Mouse (Mus musculus) liver, embryonic 16.5 days (tissue): ENCODE measurements around the gene Trabd2b. TPM values are rescaled to one million over a fixed set of nuclear protein-coding genes. Genes with fewer than 3 reads are reported as not detected.

Experiments
- ATAC-seq: fragments of 200-750 bp; cut with Nextera tagmentation; 2 replicates; pipeline ENCODE4 v1.8.0; 2017; ENCODE audit warnings: low read depth, mild to moderate bottlenecking, moderate number of reproducible peaks, moderate library complexity
- H3K27ac ChIP-seq: fragments of 300-500 bp; sonication (generic); 2 replicates; pipeline ENCODE4 v1.5.1; 2014; ENCODE audit warnings: mild to moderate bottlenecking, low read length
- H3K27me3 ChIP-seq: fragments of 300-500 bp; sonication (generic); 2 replicates; pipeline ENCODE4 v1.6.1; 2014; ENCODE audit warnings: low read depth, low read length, mixed read lengths; ENCODE audit not compliant: control insufficient read depth, insufficient read depth
- H3K36me3 ChIP-seq: fragments of 300-500 bp; sonication (generic); 2 replicates; pipeline ENCODE4 v1.6.1; 2014; ENCODE audit warnings: mild to moderate bottlenecking; ENCODE audit not compliant: control insufficient read depth, insufficient read depth
- H3K4me1 ChIP-seq: fragments of 300-500 bp; sonication (generic); 2 replicates; pipeline ENCODE4 v1.6.1; 2014; ENCODE audit warnings: low read depth, low read length, mixed read lengths; ENCODE audit not compliant: control insufficient read depth
- H3K4me2 ChIP-seq: fragments of 300-500 bp; sonication (generic); 2 replicates; pipeline ENCODE4 v1.6.1; 2014; ENCODE audit warnings: low read depth, low read length, mixed read lengths
- H3K4me3 ChIP-seq: fragments of 300-500 bp; sonication (generic); 2 replicates; pipeline ENCODE4 v1.5.1; 2014; ENCODE audit warnings: low read depth, mild to moderate bottlenecking, low read length
- H3K9ac ChIP-seq: fragments of 300-500 bp; sonication (generic); 2 replicates; pipeline ENCODE4 v1.6.1; 2014; ENCODE audit warnings: low read depth, low read length
- H3K9me3 ChIP-seq: fragments of 300-500 bp; sonication (generic); replicated peaks from 2 replicates; pipeline ENCODE4 v1.6.1; 2016; ENCODE audit warnings: low read length; ENCODE audit not compliant: control insufficient read depth
- WGBS: fragments of 180-500 bp; shearing (Covaris S2); extraction: QIAGEN DNeasy Blood & Tissue Kit; methylation state at CpG from one replicate; pipeline ENCODE4 v1.1.7; 2014; ENCODE audit not compliant: insufficient replicate concordance; 5-methylcytosine and 5-hydroxymethylcytosine counted together
- polyA plus RNA-seq: library from polyadenylated mRNA; unstranded; fragments of >200 nt; fragmentation: Nextera tagmentation; extraction: Ambion mirVana; gene quantifications from 2 replicates; pipeline ENCODE4 v1.2.1, GENCODE M21; 2015

The Trabd2b gene
- polyA plus RNA-seq, 1 experiment from 2014 or later = 0.12 TPM

- no peaks in the 10 kb centered on the region for H3K36me3 ChIP-seq
- no peaks in the 10 kb centered on the region for H3K9me3 ChIP-seq
- H3K4me2 ChIP-seq = no peak overlapping the region
- no peaks in the 10 kb centered on the region for H3K4me1 ChIP-seq
- H3K9ac ChIP-seq = no peak overlapping the region
- ATAC-seq = no peak
- H3K27me3 ChIP-seq = no peaks in the 10 kb centered on the region
- H3K4me3 ChIP-seq = no peak overlapping the region
- H3K27ac ChIP-seq = no peak overlapping the region
- 67% methylated on average over 4 of the region's 4 CpGs for whole genome bisulfite sequencing
These were observed 209.2 kb downstream of the Trabd2b start for GRCm38 (mm10) chr4:114615765-114616164.

- no peaks in the 10 kb centered on the region for H3K9me3 ChIP-seq
- no peak for ATAC-seq
- H3K4me3 ChIP-seq = no peak overlapping the region
- H3K27ac ChIP-seq = no peak overlapping the region
- WGBS = 37% methylated on average over 5 of the region's 5 CpGs
- no peaks in the 10 kb centered on the region for H3K4me1 ChIP-seq
- H3K27me3 ChIP-seq = peaks cover 3% of the 10 kb centered on the region; the same call in 1 of the 2 replicates
- H3K4me2 ChIP-seq = no peak overlapping the region
- H3K36me3 ChIP-seq = no peaks in the 10 kb centered on the region
- no peak overlapping the region for H3K9ac ChIP-seq
These were observed 216.4 kb downstream of the Trabd2b start for GRCm38 (mm10) chr4:114622929-114623328.

- WGBS = 26% methylated on average over 3 of the region's 3 CpGs
- Histone ChIP-seq H3K4me1 (no peaks in the 10 kb centered on the region), H3K9me3 (no peaks in the 10 kb centered on the region), H3K9ac (no peak overlapping the region), H3K4me3 (no peak overlapping the region), H3K27me3 (peaks cover 3% of the 10 kb centered on the region; the same call in 1 of the 2 replicates), H3K4me2 (no peak overlapping the region), H3K36me3 (no peaks in the 10 kb centered on the region), H3K27ac (no peak overlapping the region)
- ATAC-seq = no peak
These were observed 217.8 kb downstream of the Trabd2b start for GRCm38 (mm10) chr4:114624114-114624910.

- Histone ChIP-seq H3K27me3 (peaks cover 3% of the 10 kb centered on the region; the same call in 1 of the 2 replicates), H3K4me1 (no peaks in the 10 kb centered on the region), H3K36me3 (no peaks in the 10 kb centered on the region), H3K9ac (no peak overlapping the region), H3K9me3 (no peaks in the 10 kb centered on the region), H3K4me2 (no peak overlapping the region), H3K27ac (no peak overlapping the region), H3K4me3 (no peak overlapping the region)
- WGBS = 10% methylated on average over 4 of the region's 4 CpGs
- no peak for ATAC-seq
These were observed 218.8 kb downstream of the Trabd2b start for GRCm38 (mm10) chr4:114625357-114625756.

GRCm38 (mm10) chr4:114625920-114626319 is 219.4 kb downstream of the Trabd2b start:
- no peak overlapping the region for H3K4me2 ChIP-seq
- H3K27me3 ChIP-seq = peaks cover 3% of the 10 kb centered on the region; the same call in 1 of the 2 replicates
- ATAC-seq = no peak
- no peaks in the 10 kb centered on the region for H3K36me3 ChIP-seq
- no peak overlapping the region for H3K4me3 ChIP-seq
- no peaks in the 10 kb centered on the region for H3K9me3 ChIP-seq
- no peak overlapping the region for H3K27ac ChIP-seq
- no peak overlapping the region for H3K9ac ChIP-seq
- H3K4me1 ChIP-seq = no peaks in the 10 kb centered on the region
- 65% methylated on average over 3 of the region's 3 CpGs for WGBS

GRCm38 (mm10) chr4:114627674-114628293 is 221.3 kb downstream of the Trabd2b start:
- Histone ChIP-seq H3K4me3 (no peak overlapping the region), H3K9ac (no peak overlapping the region), H3K27ac (no peak overlapping the region), H3K4me1 (no peaks in the 10 kb centered on the region), H3K36me3 (no peaks in the 10 kb centered on the region), H3K27me3 (peaks cover 3% of the 10 kb centered on the region; the same call in 1 of the 2 replicates), H3K9me3 (no peaks in the 10 kb centered on the region), H3K4me2 (no peak overlapping the region)
- ATAC-seq = no peak
- WGBS = 56% methylated on average over 7 of the region's 7 CpGs

GRCm38 (mm10) chr4:114635889-114636288 is 229.4 kb downstream of the Trabd2b start:
- no peak for ATAC-seq
- no peak overlapping the region for H3K9ac ChIP-seq
- 18% methylated on average over 5 of the region's 5 CpGs for WGBS
- no peaks in the 10 kb centered on the region for H3K27me3 ChIP-seq
- no peak overlapping the region for H3K4me2 ChIP-seq
- no peak overlapping the region for H3K27ac ChIP-seq
- no peak overlapping the region for H3K4me3 ChIP-seq
- H3K36me3 ChIP-seq = no peaks in the 10 kb centered on the region
- H3K4me1 ChIP-seq = no peaks in the 10 kb centered on the region
- H3K9me3 ChIP-seq = no peaks in the 10 kb centered on the region

GRCm38 (mm10) chr4:114636324-114636723 is 229.8 kb downstream of the Trabd2b start:
- WGBS = 62% methylated on average over 1 of the region's 1 CpGs
- H3K36me3 ChIP-seq = no peaks in the 10 kb centered on the region
- no peak overlapping the region for H3K9ac ChIP-seq
- H3K27me3 ChIP-seq = no peaks in the 10 kb centered on the region
- no peak overlapping the region for H3K4me3 ChIP-seq
- H3K27ac ChIP-seq = no peak overlapping the region
- H3K4me1 ChIP-seq = no peaks in the 10 kb centered on the region
- H3K9me3 ChIP-seq = no peaks in the 10 kb centered on the region
- H3K4me2 ChIP-seq = no peak overlapping the region
- ATAC-seq = no peak

GRCm38 (mm10) chr4:114637120-114637519 is 230.6 kb downstream of the Trabd2b start:
- WGBS = 16% methylated on average over 3 of the region's 3 CpGs

More at GRCm38 (mm10) chr4:114637120-114637519, 230.6 kb downstream of the Trabd2b start:
- Histone ChIP-seq H3K27ac (no peak overlapping the region), H3K4me1 (no peaks in the 10 kb centered on the region), H3K9me3 (no peaks in the 10 kb centered on the region), H3K4me2 (no peak overlapping the region), H3K36me3 (no peaks in the 10 kb centered on the region), H3K9ac (no peak overlapping the region), H3K27me3 (no peaks in the 10 kb centered on the region), H3K4me3 (no peak overlapping the region)
- no peak for ATAC-seq
